Mouse (Mus musculus): Measurements from ENCODE around the gene Fscb. TPM values are rescaled to one million over a fixed set of nuclear protein-coding genes. Genes with fewer than 3 reads are reported as not detected.

The Fscb gene
- not detected for total RNA-seq (2021)
- long read RNA-seq, experiment 1: 0 reads
- long read RNA-seq, experiment 2: 0 reads

- no peak for DNase-seq
Measured at GRCm38 (mm10) chr12:64474590-64474989, at the start of gene Fscb. Fscb (minus strand) TSS chr12:64474690.

DNA sequence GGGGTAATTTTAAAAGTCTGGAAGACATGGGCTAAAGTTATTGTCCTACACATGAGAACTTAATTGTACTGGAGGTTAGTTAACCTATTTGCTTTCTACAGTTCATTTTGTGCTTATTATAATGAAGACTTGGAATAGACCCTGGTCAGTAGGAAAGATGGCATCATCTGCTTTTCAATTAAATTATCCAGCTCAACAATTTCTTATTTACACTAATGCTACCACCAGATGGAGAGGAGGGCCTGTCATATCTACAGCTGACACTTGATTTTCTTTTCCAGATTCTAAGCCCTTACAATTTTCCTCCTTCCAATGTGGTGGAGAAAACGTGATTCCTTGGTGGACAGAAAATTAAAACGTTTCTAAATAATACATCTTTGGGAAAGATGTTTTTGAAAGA is 42.3 kb upstream of the Fscb start:
- DNase-seq: no peak

DNA sequence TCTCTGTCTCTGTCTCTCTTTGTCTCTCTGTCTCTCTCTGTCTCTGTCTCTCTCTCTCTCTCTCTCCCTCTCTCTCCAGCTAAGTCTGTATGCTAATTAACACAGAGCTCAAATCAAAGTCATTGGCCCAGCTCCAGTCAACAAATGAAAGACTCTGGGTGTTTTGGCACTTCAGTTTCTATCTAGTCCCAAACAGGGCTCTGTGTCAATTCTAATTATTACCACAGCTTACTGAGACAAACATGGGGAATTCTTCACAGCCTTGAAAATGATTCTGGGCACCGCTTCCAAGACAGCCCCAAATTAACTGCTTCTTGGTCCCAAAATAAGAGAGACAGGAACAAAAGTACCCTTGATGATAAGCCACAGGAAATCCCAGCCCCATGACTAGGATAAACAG is 38.9 kb upstream of the Fscb start:
- DNase-seq: no peak

GRCm38 (mm10) chr12:64497706-64498105 is 23.2 kb upstream of the Fscb start:
- no peak for DNase-seq

GRCm38 (mm10) chr12:64473615-64474014 is 875 bp downstream of the Fscb start:
- no peak for DNase-seq

- DNase-seq: no peak
Measured at GRCm38 (mm10) chr12:64473136-64473535, 1.4 kb downstream of the Fscb start.

GRCm38 (mm10) chr12:64455228-64455627 is 19.3 kb downstream of the Fscb start:
- no peak for DNase-seq

- DNase-seq: no peak
Measured at GRCm38 (mm10) chr12:64449911-64450310, 24.6 kb downstream of the Fscb start.

- no peak for DNase-seq
Measured at GRCm38 (mm10) chr12:64436675-64437074, 37.8 kb downstream of the Fscb start.
